Mouse (Mus musculus) left cerebral cortex, adult 2 months (tissue): Measurements from ENCODE around the gene Wipi2. TPM values are rescaled to one million over a fixed set of nuclear protein-coding genes. Genes with fewer than 3 reads are reported as not detected.

Experiments used
- DNase-seq, 2 experiments: peaks; one replicate each; pipeline ENCODE4 v3.0.0; 2021 to 2022; ENCODE audit warnings: low spot score in 2 of 2, mixed read lengths in 1 of 2; ENCODE audit errors: extremely low spot score in 1 of 2
- H3K27ac ChIP-seq: fragments of 200-600 bp; 2 replicates; pipeline ENCODE4 v1.8.1; 2022
- H3K4me3 ChIP-seq: fragments of 200-600 bp; 2 replicates; pipeline ENCODE4 v1.8.1; 2022
- CTCF ChIP-seq: fragments of 200-600 bp; IDR thresholded peaks from 2 replicates; pipeline ENCODE4 v1.8.1; 2022; ENCODE audit warnings: antibody characterized with exemption, mild to moderate bottlenecking, moderate library complexity
- intact Hi-C: fragments of 180-260 bp; cut with DNase I; formaldehyde crosslinking; loops from one replicate; pipeline ENCODE4 v1.15.1; 2025
- long read RNA-seq, 2 experiments: library from polyadenylated mRNA; stranded (forward); transcript quantifications; one replicate each; pipeline ENCODE4 v2.0.0; 2021; ENCODE audit warnings: borderline mapping rate in 2 of 2
- total RNA-seq, 2 experiments: library from RNA; stranded (reverse); gene quantifications; 2 replicates each; pipeline ENCODE4 v1.2.3; 2021

The Wipi2 gene
- total RNA-seq, result 100 to 1,000 TPM in 1 of 2 experiments, 10 to 100 TPM in 1; 99.7 to 102 TPM
- long read RNA-seq, experiment 1, full-length matches to known transcripts, result 171 of 204 reads
- long read RNA-seq, experiment 1, partial matches to known transcripts, result 19 of 204 reads
- long read RNA-seq, experiment 1, other reads (novel, unspliced or antisense), result 14 of 204 reads
- long read RNA-seq, experiment 2, full-length matches to known transcripts, result 133 of 161 reads
- long read RNA-seq, experiment 2, partial matches to known transcripts, result 19 of 161 reads
- long read RNA-seq, experiment 2, other reads (novel, unspliced or antisense), result 9 of 161 reads

DNA sequence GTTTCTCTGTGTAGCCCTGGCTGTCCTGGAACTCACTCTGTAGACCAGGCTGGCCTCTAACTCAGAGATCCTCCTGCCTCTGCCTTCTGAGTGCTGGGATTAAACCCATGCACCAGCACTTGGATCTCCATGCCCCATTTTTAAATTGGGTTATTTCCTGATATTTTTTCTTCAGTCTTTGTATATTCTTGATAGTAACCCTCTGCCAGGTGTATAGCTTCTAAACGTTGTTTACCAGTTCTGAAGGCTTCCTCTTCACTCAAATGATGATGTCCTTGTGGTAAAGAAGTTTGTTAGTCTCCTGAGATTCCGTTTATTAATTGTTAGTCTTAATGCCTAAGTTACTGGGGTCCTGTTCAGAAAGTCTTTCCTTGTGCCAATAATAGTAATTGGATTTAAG lies at the start of gene Wipi2:
Gene Wipi2, plus strand, starts transcription at position 301 of the 400 bp plus-strand sequence.
- intact Hi-C loops, result loop anchor here (5.0 kb wide), 1 partner anchor 150 kb away; no protein-coding TSS in a partner anchor
- no peak for DNase-seq
- H3K27ac ChIP-seq, result no peak within 1 kb of the TSS
- H3K4me3 ChIP-seq, result no peak within 1 kb of the TSS
- no peak for TF ChIP-seq CTCF

DNA sequence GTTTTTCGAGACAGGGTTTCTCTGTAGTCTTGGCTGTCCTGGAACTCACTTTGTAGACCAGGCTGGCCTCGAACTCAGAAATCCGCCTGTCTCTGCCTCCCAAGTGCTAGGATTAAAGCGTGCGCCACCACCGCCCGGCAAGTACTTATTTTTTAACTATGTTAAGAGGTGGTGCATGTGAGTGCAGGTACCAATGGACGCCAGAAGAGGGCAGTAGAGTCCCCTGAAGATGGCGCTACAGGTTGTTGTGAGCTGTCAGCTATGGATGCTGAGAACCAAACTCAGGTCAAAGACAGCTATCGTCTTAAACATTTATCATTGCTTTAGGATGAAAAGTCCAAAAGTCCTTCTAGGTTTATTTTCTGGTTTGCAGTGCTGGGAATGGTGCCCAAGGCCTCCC lies 49.3 kb upstream of the Wipi2 start:
- intact Hi-C loops, result loop anchor here (5.0 kb wide), 1 partner anchor 139 kb away; no protein-coding TSS in a partner anchor
- TF ChIP-seq CTCF, result peak; percentile 17
- no peak for DNase-seq
- Histone ChIP-seq H3K4me3 (no peak overlapping the region), H3K27ac (no peak overlapping the region)

DNA sequence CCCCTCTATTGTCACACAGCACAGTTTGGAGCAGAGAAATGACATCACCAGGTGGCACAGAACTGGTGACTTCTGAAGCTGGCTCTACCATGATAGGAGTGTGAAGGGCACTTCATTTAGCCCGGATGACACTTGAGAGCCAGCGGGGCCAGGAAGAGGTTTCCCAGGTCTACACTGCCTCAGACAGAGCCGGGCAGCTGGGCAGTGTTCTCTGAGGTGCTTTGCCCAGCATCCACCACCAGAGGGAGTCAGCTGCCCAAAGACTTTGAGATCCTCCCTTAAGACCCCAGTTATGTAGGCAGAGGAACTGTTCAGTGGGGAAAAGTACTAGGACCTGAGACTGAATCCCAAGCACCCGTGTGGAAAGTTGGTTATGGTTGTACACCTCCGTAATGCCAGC lies 46.0 kb upstream of the Wipi2 start:
- no peak overlapping the region for H3K27ac ChIP-seq
- intact Hi-C loops, result loop anchor here (1.0 kb wide), 1 partner anchor 39 kb away; no protein-coding TSS in a partner anchor
- TF ChIP-seq CTCF, result peak; percentile 82
- DNase-seq, result peak; percentile 66
- no peak overlapping the region for H3K4me3 ChIP-seq

DNA sequence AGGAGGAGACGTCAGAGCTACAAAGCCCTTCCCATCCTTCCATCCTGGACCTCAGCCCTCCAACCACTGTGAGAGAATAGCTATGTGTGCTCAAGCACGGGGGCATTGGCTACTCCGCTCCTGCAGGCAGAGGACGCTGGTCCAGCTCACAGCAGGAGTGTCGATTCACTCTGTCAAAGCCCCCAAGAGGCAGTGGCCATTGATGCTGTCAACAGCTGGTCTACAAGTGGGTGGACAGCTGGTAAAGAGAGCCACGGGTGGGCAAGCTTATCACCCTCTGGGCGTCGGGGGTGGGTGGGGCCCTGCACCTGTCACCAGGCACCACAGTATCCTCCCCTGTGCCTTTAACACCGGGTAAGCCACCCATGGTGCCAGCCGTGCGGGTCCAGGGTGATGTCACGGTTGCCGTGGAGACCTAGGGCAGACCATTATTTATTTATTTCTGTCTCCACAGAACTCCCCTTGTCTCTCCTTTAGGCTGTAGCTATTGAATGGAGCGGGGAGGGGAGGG lies 43.8 kb upstream of the Wipi2 start:
- TF ChIP-seq CTCF, result no peak; the same call in 1 of the 2 replicates
- H3K27ac ChIP-seq, result peak overlapping the region; percentile 63
- peak; percentile 52 to 67 for DNase-seq
- H3K4me3 ChIP-seq, result no peak overlapping the region
- intact Hi-C loops, result no loop called here

DNA sequence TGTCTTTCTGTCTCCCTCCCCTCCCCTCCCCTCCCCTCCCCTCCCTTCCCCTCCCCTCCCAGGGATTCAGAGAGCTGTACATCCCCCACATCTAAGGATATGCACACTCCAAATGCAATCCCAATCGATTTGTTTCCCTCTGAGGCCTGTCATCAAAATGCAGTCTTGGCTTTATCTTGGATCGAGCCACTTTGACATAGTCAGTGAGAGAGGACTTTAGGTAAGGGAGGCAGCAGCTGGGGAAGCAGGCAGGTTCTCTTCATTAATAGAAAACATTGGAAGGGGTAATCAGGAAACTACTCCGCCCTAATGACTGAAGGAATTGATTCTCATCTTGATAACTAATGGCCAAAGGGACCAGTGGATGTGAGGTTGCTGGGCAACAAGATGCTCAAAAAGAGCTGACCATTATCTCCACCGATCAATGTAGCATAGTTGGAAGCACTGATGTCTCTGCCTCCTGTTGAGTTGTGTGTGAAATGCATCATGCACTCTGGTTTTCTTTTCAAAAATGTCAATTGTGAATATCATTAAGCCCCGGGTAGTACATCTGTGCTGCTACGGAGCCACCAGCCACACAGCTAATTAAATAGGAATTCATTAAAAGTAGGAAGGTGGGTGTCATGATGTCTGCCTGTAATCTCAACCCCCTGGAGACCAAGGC lies 36.4 kb upstream of the Wipi2 start:
- H3K4me3 ChIP-seq, result no peak overlapping the region
- no peak for DNase-seq
- no peak for TF ChIP-seq CTCF
- intact Hi-C loops, result no loop called here
- H3K27ac ChIP-seq, result no peak overlapping the region

DNA sequence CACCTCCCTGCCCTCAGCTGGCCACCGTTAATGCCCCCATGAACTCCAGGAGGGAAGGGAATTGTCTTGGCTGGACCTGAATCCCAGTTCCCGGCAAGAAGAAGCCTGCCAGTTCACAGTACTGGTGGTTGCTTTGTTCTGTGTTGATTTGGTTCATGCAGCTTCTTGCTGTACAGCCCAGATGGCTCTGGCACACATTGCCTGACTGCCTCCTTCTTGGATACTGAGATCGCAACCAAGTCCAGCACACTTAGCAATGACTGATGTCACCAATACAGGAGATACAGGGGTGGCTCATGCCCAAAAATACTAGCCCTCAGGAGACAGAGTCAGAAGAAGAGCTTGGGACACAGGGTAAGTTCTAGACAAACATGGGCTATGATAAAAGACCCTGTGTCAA lies 31.8 kb upstream of the Wipi2 start:
- intact Hi-C loops, result no loop called here
- DNase-seq, result no peak
- Histone ChIP-seq H3K4me3 (no peak overlapping the region), H3K27ac (peak overlapping the region; percentile 48; the same call in 1 of the 2 replicates)
- TF ChIP-seq CTCF, result no peak

DNA sequence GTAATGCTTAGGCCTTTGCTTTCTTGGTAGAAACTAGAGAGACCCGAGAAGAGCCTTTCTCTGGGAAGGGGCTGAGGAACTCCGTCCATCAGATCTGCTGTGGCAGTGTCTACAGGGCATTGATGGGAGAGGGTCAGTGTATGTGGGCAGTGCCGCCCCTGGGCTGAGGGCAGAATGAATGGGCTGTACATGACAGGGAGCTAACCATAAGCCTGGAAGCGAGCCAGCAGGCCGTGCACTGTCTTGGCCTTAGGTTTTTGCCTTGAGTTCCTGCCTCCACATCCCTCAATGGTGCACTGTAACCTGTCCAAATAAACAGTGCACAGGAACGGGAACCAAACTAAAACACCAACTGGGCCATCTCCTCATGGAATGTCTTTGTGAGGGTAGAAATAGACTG lies 30.8 kb upstream of the Wipi2 start:
- no peak for DNase-seq
- Histone ChIP-seq H3K4me3 (no peak overlapping the region), H3K27ac (no peak overlapping the region)
- TF ChIP-seq CTCF, result no peak
- intact Hi-C loops, result no loop called here

DNA sequence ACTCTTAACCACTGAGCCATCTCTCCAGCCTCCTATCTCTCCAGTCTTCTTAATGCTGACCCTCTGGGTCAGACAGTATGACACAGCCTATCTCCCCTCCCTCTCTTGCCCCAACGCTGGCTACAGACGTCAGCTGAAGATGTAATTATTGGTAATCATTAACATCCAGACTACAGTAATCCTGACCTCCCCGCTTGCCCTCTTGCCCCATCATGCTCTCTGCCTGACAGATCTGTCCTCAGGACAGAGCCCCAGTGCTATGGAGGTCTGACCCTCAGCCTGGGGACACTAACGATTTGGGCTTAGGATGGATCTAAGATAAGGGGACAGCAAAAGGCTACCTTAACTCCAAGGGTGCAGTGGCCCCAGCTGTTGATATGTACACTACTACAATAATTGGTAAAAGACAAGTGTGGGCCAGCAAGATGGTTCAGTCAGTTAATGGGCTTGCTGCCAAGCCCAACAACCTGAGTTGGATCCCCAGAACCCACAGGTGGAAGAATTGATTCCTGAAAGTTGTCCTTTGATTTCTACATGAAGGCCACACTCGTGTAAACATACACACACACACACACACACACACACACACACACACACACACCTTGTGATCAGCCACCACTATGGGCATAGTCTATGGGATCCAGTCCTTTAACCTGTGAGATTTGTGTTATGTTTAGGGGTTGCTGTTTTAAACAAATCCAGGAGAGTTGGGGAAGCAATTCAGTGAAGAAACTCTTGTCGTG lies 29.7 kb upstream of the Wipi2 start:
- no peak overlapping the region for H3K27ac ChIP-seq
- TF ChIP-seq CTCF, result no peak
- H3K4me3 ChIP-seq, result no peak overlapping the region
- intact Hi-C loops, result no loop called here
- no peak for DNase-seq

DNA sequence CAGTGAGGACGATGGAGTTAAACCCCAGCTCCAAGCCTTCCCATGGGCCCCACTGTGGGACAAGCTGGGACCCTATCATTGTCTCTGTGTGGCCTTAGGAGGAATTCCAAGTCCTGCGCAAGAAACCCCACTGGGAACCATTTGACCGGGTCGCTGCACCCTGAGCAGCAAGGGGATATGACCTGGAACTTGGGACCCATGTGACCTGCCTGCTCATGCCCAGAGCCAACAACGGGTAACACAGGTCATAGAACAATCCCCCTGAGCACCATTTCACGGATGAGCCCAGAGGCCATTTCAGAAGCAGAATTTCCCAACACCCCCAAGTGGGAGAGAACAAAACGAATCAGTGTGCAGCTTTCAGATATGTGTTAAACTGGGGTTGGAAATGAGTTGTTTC lies 23.1 kb upstream of the Wipi2 start:
- no peak overlapping the region for H3K4me3 ChIP-seq
- no peak overlapping the region for H3K27ac ChIP-seq
- DNase-seq, result no peak
- no peak for TF ChIP-seq CTCF
- intact Hi-C loops, result no loop called here

DNA sequence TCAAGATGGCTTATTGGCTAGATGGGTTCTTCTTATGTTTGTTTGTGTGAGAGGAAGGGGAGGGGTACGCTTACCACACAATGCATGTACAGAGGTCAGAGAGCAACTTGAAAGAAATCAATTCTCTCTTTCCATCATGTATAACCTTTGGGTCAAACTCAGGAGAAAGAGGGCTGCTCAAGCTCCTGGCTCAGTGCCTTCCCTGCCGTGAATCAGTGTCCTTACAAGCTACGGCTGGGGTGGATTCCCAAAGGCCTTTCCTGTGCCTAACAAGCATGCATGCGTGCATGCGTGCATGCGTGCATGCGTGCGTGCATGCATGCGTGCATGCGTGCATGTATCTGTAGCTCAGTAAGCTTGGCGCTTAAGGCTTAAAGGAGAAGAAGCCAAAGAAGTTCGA lies 22.2 kb upstream of the Wipi2 start:
- intact Hi-C loops, result loop anchor here (5.0 kb wide), 1 partner anchor 212 kb away; the partner anchor contains the start of gene Tnrc18
- TF ChIP-seq CTCF, result no peak
- DNase-seq, result no peak
- no peak overlapping the region for H3K4me3 ChIP-seq
- no peak overlapping the region for H3K27ac ChIP-seq

DNA sequence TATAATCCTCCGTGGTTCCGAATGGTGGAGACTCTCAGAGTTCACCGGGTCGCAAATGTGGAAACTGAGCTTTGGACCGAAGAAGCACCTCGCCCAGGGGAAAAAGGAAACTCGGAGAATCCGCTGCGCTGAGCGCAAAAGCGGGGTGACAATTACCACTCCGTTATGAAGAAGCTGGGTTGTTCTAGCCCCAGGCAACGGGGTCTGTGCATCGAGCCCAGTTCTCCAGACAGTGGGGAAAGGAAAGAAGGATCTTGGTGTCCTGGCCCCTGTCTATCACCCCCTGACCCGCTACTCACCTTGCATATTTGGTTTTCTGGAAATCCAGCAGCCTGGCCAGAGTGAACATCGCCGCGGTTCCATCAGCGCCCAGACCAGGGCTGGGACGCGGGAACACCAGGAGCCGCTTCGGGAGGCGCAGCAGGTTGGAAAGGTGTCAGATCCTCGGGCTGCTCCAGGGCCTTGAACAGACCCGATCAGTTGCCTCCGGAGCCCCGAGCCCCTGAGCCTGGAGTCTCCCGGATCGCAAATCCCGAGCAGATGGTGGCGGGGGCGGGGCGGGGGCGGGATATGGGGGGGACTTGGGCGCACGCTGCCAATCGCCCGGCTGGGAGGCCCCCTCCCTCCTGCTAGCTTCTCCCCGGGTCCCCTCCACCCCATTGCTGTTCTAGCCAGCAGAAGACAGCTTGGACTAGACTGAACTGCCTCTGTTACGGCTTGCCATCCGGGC lies 19.1 kb upstream of the Wipi2 start, which contains the start of gene Mmd2:
Gene Mmd2, minus strand, starts transcription at position 542 of the 730 bp plus-strand sequence.
- H3K4me3 ChIP-seq, result peak within 1 kb of the TSS; percentile 72
- intact Hi-C loops, result loop anchor here (5.0 kb wide), 1 partner anchor 209 kb away; the partner anchor contains the start of gene Tnrc18
- TF ChIP-seq CTCF, result no peak
- DNase-seq, result peak; percentile 64 to 65
- peak within 1 kb of the TSS; percentile 95 for H3K27ac ChIP-seq
